Mouse (Mus musculus) cortical plate, adult 2 months (tissue): ENCODE results near the gene Gm29666.

Source experiments
- CTCF ChIP-seq: fragments of 200-500 bp; IDR thresholded peaks from 2 replicates; pipeline ENCODE4 v1.5.1; 2011; ENCODE audit warnings: mild to moderate bottlenecking, control low read depth, low read length; ENCODE audit not compliant: insufficient read depth; ENCODE audit errors: extremely low read depth
- POLR2A ChIP-seq: fragments of 200-500 bp; IDR thresholded peaks from 2 replicates; pipeline ENCODE4 v1.6.1; 2011; ENCODE audit warnings: mild to moderate bottlenecking, low read length, control low read depth; ENCODE audit not compliant: insufficient read depth; ENCODE audit errors: extremely low read depth

DNA sequence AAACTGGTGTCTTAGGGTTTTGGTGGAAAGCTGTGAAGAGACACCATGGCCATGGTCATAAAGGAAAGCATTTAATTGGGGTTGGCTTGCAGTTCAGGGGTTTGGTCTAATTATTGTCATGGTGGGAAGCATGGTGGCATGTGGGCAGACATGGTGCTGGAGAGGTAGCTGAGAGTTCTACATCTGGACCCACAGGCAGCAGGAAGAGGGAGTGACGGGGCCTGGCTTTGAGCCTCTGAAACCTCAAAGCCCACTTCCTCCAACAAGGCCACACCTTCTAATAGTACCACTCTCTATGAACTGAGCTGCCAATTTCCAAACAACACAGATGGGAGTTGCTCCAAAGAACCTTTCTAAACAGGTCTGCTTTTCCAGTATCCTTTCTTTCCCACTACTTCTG lies 23.2 kb downstream of the Gm29666 start:
- no peak for TF ChIP-seq CTCF
- TF ChIP-seq POLR2A = no peak
